Mouse (Mus musculus) common myeloid progenitor, adult 5-6 weeks (primary cell): ENCODE measurements around the gene Chmp1a. TPM values are rescaled to one million over a fixed set of nuclear protein-coding genes. Genes with fewer than 3 reads are reported as not detected.

ENCODE experiments used
- ATAC-seq: replicated peaks from 2 replicates; pipeline ENCODE4 v1.8.0; 2016; ENCODE audit warnings: low read depth, mild to moderate bottlenecking, moderate TSS enrichment, inconsistent platforms; ENCODE audit not compliant: poor library complexity, severe bottlenecking
- total RNA-seq: library from RNA; stranded (forward); fragments of 200-1000, 187-1606 nt; gene quantifications from 2 replicates; pipeline ENCODE4 v1.2.3, GENCODE M21; 2017

The Chmp1a gene
- total RNA-seq, 1 experiment from 2014 or later = 26.8 TPM

DNA sequence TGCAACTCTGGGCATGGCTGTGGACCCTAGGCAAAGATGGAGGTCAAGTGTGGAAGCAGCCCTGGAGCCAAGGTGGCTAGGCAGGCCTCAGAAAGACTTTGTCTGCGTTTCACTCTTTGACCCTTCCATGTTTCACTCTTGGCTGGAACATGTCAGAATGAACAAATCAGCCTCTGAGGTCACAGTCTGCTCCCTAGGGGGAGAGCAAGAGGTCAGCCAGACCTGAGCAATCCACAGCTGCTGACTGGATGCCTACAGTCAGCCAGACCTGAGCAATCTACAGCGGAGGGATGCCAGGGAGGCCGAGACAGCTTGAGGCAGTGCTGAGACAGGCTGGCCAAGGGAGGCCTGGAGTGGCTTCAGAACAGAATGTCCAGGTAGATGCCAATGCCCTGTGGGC lies 31.2 kb downstream of the Chmp1a start:
- no peak for ATAC-seq

DNA sequence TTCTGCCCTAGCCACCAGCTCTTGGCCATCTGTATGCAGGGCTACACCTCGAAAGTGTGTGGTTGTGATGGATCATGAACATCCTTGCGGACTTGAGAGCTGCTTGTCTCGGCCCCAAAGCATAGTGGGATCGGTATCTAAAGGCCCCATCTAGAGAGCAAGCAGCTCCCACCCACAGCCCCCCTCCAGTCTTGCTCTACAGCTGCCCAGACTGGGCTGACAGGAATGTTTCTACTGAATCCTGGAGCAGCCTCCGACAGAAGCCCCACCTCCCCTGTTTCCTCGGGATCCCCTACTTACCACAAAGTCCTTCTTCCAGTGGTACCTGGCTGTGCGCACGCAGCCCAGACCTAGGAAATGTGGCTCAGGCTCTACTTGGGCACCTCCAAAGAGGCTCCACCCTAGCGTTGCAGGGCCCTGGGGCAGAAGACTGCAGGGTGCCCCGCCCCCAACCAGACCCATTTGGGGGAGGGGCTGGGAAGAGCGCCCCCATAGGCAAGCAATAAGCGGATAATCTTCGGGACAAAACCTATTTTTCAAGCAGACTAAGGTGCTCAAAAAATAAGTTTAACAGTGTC lies 54.6 kb downstream of the Chmp1a start, which contains the start of gene Sult5a1:
Gene Sult5a1 (minus strand): TSS at position 428 of the 578 bp plus-strand sequence.
- ATAC-seq = no peak

DNA sequence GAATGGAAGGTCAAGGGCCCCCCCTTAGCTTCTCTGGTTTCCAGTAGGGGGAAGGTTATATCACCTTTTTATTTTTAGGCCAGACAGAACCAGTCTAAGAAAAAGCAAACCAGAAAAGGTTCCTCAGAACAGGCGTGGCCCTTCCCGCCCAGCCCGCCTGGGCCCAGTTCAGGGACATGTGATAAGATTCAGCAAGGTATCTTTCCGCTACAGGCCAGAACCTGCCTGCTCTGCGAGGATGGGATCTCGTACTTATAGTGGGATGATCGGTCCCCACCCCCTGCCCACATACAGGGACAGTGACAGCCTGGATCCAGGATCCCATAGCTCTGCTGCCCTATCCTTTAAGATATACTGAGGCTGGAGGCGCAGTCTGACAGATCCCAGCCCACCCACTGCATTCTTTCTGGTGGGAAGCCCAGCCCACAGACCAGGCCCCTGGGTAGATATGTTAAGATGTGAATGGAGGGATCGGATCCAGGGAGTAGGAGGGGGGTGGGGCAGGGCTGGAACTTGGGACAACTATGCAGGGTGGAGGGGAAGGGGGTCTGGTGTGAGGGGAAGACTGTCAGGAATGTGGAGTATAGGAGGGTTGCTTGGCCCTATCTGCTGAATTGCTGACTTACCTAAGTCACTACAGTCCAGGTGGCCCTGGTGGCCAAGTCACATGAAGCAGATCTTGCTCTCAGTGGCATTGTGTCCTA lies 56.3 kb downstream of the Chmp1a start:
- no peak for ATAC-seq

DNA sequence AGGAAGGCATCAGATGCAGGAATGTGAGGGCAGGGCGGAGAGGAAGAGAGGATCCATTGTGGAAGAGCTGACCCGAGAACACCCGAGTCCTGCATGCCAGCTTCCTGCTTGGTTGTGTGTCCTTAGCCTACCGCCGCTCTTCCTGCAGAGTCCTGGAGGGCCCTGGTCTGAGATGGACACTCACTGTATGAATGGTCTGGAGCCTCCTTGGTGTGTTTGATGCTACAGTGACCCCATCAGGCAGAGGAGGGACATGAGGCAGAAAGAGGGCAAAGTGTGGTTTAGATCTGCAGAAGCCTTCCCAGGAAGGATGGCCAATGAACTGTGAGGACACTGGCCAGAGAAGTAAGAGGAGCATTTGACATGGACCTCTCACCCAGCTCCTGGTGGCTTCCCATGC lies 57.4 kb downstream of the Chmp1a start:
- ATAC-seq = no peak

Other genes starting within 250 kb of the Chmp1a start
- gene Ankrd11, start 170.5 kb downstream of the Chmp1a start, total RNA-seq = 82.3 and 90.9 TPM in 2 replicates
- 50.3 and 51.8 TPM in 2 replicates for gene Spg7, start 149.8 kb downstream of the Chmp1a start, total RNA-seq
- gene Rpl13, start 110.4 kb downstream of the Chmp1a start, total RNA-seq = 3,285 and 3,463 TPM in 2 replicates
- 0.14 and 1.4 TPM in 2 replicates for gene Cpne7, start 95.4 kb downstream of the Chmp1a start, total RNA-seq
- not detected in 2 replicates for gene Sult5a1, start 54.4 kb downstream of the Chmp1a start, total RNA-seq
- gene Dpep1, start 26.5 kb downstream of the Chmp1a start, total RNA-seq = not detected in 2 replicates
- 0.59 and 3.6 TPM in 2 replicates for gene Spata33, start 69 bp upstream of the Chmp1a start, total RNA-seq
- 15.7 and 21.1 TPM in 2 replicates for gene Cdk10, start 12.1 kb upstream of the Chmp1a start, total RNA-seq
- gene Spata2l, start 23.5 kb upstream of the Chmp1a start, total RNA-seq = 1.8 and 3.8 TPM in 2 replicates
- 8.2 and 9.1 TPM in 2 replicates for gene Zfp276, start 41.4 kb upstream of the Chmp1a start, total RNA-seq
- 6.3 and 14.2 TPM in 2 replicates for gene Vps9d1, start 41.6 kb upstream of the Chmp1a start, total RNA-seq
- gene Fanca, start 105.8 kb upstream of the Chmp1a start, total RNA-seq = 23.1 and 43.3 TPM in 2 replicates
- 2.9 TPM in 2 replicates for gene Spire2, start 120.0 kb upstream of the Chmp1a start, total RNA-seq
- 105 and 176 TPM in 2 replicates for gene Tcf25, start 161.0 kb upstream of the Chmp1a start, total RNA-seq
- gene Mc1r, start 194.3 kb upstream of the Chmp1a start, total RNA-seq = not detected in 2 replicates
- gene Tubb3, start 198.7 kb upstream of the Chmp1a start, total RNA-seq = 0.87 TPM in 1 of 2 replicates, not detected in the other
- gene Def8, start 210.8 kb upstream of the Chmp1a start, total RNA-seq = 41.3 and 43.9 TPM in 2 replicates